Mouse (Mus musculus): Measurements from ENCODE around the gene Cdk7.
"Not testable (repeated sequence)": the region's sequence is repeated elsewhere in the genome, so short reads cannot be mapped to it uniquely, and the experiment has no call there.

Cdk7 gene

GRCm38 (mm10) chr13:100730861-100731176, at the start of gene Cdk7:
Cdk7 (minus strand) TSS chr13:100730939.
- peak; percentile 92 for DNase-seq

- DNase-seq = no peak
Measured at GRCm38 (mm10) chr13:100777491-100777890, 46.8 kb upstream of the Cdk7 start.

- no peak for DNase-seq
Measured at GRCm38 (mm10) chr13:100776710-100777109, 46.0 kb upstream of the Cdk7 start.

DNA sequence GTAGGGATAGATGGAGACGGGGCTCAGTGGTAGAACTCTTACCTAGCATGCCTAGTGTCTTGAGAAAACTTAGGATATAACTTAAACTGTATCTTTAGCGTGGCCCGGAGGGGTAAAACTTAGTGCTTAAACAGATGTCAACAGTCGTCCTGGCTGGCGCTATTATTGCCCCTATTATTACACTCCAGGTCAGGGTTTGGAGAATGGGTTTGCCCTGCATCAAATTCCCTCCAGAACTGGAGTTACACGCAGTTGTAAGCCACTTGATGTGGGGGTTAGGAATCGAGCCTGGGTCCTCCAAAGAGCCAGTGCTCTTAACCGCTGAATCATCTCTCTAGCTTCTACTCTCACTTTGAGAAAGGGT, 45.3 kb upstream of the Cdk7 start:
- no peak for DNase-seq

GRCm38 (mm10) chr13:100775252-100776055, 44.7 kb upstream of the Cdk7 start, which contains the start of gene Cenph:
Cenph (minus strand) TSS chr13:100775899.
- DNase-seq = peak; percentile 78

DNA sequence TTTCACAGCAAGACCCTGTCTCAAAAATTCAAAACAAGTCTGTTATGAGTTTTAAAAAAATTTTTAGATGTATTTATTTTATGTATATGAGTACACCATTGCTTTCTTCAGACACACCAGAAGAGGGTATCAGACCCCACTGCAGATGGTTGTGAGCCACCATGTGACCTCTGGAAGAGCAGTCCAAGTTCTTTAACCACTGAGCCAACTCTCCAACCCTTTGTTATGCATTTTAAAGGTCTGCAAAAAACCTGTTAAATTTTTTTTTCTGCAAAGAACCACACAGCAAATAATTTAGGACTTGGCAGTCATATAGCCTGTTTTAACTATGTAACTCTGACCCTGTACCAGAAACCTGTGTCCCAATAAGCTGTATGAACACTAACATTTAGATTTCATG, 44.0 kb upstream of the Cdk7 start:
- DNase-seq = no peak

GRCm38 (mm10) chr13:100755329-100755728, 24.6 kb upstream of the Cdk7 start:
- no peak for DNase-seq

DNA sequence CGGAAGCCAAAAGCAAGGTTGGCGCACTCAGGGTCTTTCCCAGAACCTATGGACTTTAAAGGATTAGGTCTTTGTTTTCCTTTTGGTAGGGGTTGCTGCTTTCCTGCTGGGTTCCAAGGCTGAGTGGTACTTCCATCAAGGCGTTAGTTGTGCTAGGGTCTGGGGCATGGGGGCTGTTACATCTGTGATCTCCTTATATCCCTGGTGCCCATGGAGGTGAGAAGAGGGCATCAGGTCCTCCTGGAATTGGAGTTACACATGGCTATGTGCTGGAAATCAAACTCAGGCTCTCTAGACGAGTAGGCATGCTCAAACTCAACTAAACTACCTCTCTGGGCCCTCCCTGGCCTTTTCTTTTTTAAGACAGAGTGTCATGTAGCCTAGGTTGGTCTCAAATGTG, 23.4 kb upstream of the Cdk7 start:
- no peak for DNase-seq

GRCm38 (mm10) chr13:100753011-100753410, 22.3 kb upstream of the Cdk7 start:
- DNase-seq = no peak

DNA sequence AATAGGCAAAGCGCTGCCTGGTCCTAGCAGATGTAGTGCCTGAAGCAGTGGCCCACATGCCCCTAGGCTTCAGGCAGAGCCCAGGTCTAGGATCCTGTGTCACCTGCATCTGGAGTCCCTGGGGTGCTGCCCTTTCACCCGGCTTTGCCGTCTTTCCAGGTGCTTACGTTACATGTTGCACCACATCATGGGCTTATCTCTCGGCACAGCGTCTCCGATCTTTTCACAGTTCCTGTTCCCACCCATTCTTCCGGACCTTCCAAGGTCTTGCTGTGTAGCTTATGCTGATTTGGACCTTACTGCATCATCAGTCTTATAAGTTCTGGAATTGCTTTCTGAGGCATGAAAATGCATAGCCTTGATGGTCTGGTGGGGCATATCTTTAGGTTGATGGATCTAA, 21.8 kb upstream of the Cdk7 start:
- no peak for DNase-seq

DNA sequence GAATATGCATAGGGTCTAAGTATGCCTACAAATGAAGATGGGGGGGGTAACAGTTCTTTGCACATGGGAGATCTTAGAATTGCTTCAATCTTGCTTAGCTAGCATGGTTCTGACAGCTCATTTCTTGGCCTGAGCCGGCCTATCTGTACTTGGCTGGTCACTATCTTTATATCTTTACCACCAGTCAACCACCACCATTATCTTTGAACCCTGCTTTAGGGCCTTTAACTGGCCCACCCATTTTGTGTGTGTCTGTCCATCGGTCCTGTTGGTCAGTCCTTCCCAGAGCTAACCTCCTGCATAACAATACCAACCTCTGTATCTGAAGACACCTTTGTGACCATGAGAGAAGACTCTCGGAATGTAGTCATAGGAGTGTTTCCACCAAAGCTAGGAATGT, 20.7 kb upstream of the Cdk7 start:
- DNase-seq = no peak

- DNase-seq = no peak
Measured at GRCm38 (mm10) chr13:100750799-100751198, 20.1 kb upstream of the Cdk7 start.

- no peak for DNase-seq
Measured at GRCm38 (mm10) chr13:100748638-100749037, 17.9 kb upstream of the Cdk7 start.

DNA sequence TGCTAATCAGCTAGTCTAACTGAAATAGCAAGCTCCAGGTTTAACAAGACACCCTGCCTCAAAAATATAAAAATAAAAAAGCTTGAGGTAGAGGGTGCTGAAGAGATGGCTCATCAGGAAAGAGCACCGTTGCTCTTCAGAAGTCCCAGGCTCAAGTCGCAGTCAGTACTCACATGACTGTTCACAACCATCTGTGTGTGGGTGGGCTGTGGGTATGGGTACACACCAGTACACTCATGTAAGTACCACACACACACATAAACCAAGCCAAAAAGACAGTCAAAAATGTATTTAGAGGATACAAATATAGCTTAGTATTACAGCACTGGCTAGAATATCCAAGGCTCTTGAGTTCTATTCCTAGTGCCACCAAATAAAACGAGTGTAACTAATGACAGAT, 15.4 kb upstream of the Cdk7 start:
- DNase-seq = peak; percentile 35

GRCm38 (mm10) chr13:100744036-100744744, 13.5 kb upstream of the Cdk7 start, which contains the start of gene Mrps36:
Mrps36 (minus strand) TSS chr13:100744659.
- DNase-seq = peak; percentile 90

DNA sequence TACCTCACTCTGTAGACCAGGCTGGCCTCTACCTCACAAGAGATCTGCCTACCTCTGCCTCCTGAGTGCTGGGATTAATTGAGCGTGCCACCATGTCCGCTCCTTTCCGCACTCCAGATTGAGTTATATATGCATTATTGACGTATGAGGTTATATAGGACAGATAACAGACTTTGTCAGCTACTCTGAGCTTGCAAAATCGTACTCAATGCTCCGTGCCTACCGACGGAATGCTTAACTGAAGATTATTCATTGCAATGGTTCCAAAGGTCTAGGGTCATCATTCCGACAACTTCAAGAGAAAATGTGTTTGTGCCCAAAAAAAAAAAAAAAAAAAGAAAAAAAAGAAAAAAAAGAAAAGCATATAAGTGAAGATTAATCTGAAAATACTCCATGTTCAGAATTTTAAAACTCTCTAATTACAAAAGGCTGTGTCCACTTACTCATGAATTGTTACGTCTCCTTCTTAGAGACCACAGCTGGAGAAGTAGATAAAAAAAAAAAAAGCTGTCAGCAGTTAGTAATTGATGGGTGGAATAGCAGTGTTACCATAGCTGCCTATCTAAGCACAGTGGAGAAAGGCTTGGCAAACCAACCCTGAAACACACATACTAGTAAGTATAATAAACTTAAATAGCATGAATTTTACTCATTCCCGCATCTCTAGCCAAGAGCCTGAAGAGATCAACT, 12.8 kb upstream of the Cdk7 start:
- no peak for DNase-seq

DNA sequence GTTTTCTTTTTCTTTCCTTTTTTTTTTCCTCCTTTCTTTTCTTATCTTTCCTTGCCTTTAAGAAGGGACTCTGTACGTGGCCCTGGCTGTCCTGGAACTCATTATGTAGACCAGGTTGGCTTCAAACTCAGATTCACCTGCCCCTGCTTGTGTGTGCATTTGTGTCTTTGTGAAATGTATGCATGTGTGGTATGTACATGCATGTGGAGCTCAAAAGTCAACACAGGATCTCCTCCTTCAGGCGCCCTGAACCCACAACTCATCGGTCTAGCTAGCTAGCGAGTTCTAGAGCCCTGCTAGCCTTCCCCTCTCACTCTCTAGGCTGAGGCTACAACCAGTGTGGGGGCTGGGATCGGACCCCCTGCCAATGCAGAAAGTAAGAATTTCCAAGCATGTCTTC, 12.1 kb upstream of the Cdk7 start:
- DNase-seq = no peak

- no peak for DNase-seq
Measured at GRCm38 (mm10) chr13:100732756-100733155, 2.0 kb upstream of the Cdk7 start.

DNA sequence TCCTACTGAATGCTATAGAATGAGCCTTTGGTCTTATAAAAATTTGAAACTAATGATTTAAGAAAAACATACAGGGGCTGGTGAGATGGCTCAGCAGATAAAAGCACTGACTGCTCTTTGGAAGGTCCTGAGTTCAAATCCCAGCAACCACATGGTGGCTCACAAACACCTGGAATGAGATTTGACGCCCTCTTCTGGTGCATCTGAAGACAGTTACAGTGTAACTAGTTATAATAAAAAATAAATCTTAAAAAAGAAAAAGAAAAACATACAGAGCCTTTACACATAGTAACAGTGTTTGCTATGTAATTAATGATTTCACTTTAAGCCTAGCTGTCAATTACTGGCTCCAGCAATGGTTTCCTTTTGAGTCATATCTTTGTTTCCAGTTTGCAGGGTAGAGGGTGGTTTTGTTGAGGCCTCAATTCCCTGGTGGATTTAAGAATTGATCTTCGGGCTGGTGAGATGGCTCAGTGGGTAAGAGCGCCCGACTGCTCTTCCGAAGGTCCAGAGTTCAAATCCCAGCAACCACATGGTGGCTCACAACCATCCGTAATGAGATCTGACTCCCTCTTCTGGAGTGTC, 815 bp upstream of the Cdk7 start:
- not testable (repeated sequence) for DNase-seq

- DNase-seq = no peak
Measured at GRCm38 (mm10) chr13:100730153-100730860, 432 bp downstream of the Cdk7 start.

DNA sequence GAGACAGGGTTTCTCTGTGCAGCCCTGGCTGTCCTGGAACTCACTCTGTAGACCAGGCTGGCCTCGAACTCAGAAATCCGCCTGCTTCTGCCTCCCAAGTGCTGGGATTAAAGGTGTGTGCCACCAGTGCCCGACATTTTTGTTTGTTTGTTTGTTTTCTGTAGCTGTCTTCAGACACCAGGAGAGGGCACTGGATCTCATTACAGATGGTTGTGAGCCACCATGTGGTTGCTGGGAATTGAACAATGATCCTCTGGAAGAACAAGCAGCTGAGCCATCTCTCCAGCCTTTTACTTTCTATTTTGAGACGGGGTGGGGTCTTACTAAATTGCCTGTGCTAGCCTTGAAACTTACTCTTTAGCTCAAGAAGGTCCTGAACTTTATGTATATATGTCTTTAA, 2.2 kb downstream of the Cdk7 start:
- DNase-seq = not testable (repeated sequence)

DNA sequence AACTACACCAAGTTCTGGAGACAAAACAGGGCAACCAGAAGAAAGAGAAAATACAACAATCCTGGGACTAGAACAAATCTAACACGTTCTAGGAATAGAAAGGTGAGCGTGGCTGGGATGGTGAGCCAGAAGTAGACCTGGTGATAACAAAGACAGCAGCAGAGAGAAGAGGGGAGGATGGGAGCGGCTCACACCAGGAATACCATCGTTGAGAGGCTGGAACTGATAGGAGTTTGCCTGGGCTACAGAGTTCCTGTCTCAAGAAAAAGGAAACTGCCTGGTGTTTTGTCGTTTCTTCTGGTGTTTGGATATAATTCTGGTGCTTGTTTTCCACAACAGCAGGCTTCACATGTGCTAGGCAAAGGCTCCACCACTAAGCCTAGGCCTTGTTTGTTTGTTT, 2.7 kb downstream of the Cdk7 start:
- no peak for DNase-seq

GRCm38 (mm10) chr13:100725194-100725593, 5.5 kb downstream of the Cdk7 start:
- no peak for DNase-seq
